Mouse (Mus musculus): ENCODE measurements around the gene Pdzd2. TPM values are rescaled to one million over a fixed set of nuclear protein-coding genes. Genes with fewer than 3 reads are reported as not detected.
A peak's percentile ranks its signal among the peaks of the same experiment; 100 is the strongest.

Gene Pdzd2
- polyA plus RNA-seq, 1 experiment from 2014 or later: 3.3 TPM

DNA sequence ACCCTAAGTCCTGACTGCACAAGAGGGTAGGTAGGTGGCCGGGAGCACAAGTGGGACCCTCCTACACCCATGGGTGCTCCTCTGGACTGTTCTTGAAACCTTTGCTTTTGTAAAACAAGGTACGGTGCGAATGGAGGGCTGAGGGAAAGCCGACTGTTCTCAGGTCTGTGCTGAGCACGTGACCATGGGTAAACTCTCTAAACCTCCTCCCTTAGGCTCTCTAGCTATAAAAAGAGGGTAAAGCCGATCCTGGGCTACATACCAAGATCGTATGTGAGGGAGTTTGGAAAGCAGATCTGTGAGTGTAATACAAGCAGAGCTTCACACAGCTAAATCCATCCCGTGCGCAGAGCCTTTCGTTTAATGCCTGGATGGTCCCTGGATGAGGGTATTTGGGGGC, 23.4 kb upstream of the Pdzd2 start:
- DNase-seq (ENCODE audit: low spot score): no peak
- WGBS: 69% methylated on average over 10 of the region's 10 CpGs
- H3K9ac ChIP-seq (ENCODE audit: low read length): no peak overlapping the region
- no peak for ATAC-seq
- no peaks in the 10 kb centered on the region for H3K4me1 ChIP-seq (ENCODE audit: control insufficient read depth, insufficient read depth, low read length)
- no peak overlapping the region for H3K4me3 ChIP-seq (ENCODE audit: low read depth, low read length)
- H3K4me2 ChIP-seq (ENCODE audit: low read length): no peak overlapping the region
- no peaks in the 10 kb centered on the region for H3K9me3 ChIP-seq (replicated peaks; ENCODE audit: control insufficient read depth, low read length)
- no peaks in the 10 kb centered on the region for H3K27me3 ChIP-seq (replicated peaks; ENCODE audit: control insufficient read depth, insufficient read depth, low read length)
- no peaks in the 10 kb centered on the region for H3K36me3 ChIP-seq (ENCODE audit: control insufficient read depth, insufficient read depth, low read length)
- H3K27ac ChIP-seq (ENCODE audit: low read depth, low read length): no peak overlapping the region

DNA sequence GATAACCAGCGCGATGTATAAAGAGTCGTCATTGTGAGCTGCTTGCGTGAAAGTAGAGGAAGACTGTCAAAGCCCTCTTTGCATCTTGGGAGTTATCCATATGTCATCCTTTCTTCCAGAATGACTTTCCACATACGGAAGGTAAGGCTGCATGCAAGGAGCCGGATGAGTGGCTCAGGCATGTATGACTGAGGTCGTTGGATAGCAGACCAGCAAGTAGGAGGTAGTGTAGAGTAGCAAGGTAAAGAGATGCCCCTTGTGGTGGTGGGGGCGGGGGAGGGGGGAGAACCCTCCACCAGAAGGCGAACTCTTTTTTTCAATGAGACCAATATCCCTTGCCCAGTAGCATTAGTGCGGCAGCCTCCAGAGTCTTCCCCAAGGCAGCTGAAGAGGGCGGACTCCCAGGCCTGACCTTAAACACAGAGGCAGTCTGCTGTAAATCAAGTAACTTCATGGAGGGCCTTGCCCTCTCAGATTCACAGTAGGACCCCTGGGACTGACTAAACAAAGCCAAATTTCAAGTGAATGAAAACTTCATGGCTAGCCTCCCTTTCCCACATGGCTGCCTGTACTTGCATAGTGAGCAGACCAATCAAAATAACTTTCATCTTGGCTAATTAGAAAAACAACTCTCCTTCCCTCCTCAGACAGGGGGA, 22.7 kb upstream of the Pdzd2 start:
- no peak for ATAC-seq
- Histone ChIP-seq H3K9ac (ENCODE audit: low read length) (no peak overlapping the region), H3K4me3 (ENCODE audit: low read depth, low read length) (no peak overlapping the region), H3K4me2 (ENCODE audit: low read length) (no peak overlapping the region), H3K27ac (ENCODE audit: low read depth, low read length) (no peak overlapping the region), H3K9me3 (replicated peaks; ENCODE audit: control insufficient read depth, low read length) (no peaks in the 10 kb centered on the region), H3K4me1 (ENCODE audit: control insufficient read depth, insufficient read depth, low read length) (no peaks in the 10 kb centered on the region), H3K36me3 (ENCODE audit: control insufficient read depth, insufficient read depth, low read length) (no peaks in the 10 kb centered on the region), H3K27me3 (replicated peaks; ENCODE audit: control insufficient read depth, insufficient read depth, low read length) (no peaks in the 10 kb centered on the region)
- no peak for DNase-seq (ENCODE audit: low spot score)
- 70% methylated on average over 11 of the region's 11 CpGs for WGBS

DNA sequence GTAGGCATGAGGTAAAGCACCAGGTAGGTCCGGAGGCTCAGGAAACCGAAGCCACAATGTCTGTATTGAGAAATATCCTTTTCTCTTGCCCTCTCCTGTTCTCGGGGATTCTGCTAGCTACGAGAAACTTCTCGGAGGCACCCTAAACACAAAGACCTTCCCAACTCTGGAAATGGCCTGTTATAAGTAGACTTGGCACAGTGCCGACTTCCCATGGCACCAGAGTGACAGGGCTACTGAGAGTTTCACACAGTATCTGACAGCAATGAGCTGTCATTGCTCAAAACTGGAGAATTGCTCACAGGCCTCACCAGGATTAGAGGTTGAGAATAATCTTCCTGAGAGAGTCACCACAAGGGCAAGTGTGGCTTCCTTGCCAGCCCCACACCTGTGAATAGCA, 21.0 kb upstream of the Pdzd2 start:
- no peak overlapping the region for H3K9ac ChIP-seq (ENCODE audit: low read length)
- no peaks in the 10 kb centered on the region for H3K27me3 ChIP-seq (replicated peaks; ENCODE audit: control insufficient read depth, insufficient read depth, low read length)
- H3K4me3 ChIP-seq (ENCODE audit: low read depth, low read length): no peak overlapping the region
- H3K27ac ChIP-seq (ENCODE audit: low read depth, low read length): no peak overlapping the region
- ATAC-seq: no peak
- WGBS: 70% methylated on average over 6 of the region's 6 CpGs
- H3K9me3 ChIP-seq (replicated peaks; ENCODE audit: control insufficient read depth, low read length): no peaks in the 10 kb centered on the region
- no peak overlapping the region for H3K4me2 ChIP-seq (ENCODE audit: low read length)
- no peaks in the 10 kb centered on the region for H3K4me1 ChIP-seq (ENCODE audit: control insufficient read depth, insufficient read depth, low read length)
- no peak for DNase-seq (ENCODE audit: low spot score)
- no peaks in the 10 kb centered on the region for H3K36me3 ChIP-seq (ENCODE audit: control insufficient read depth, insufficient read depth, low read length)

DNA sequence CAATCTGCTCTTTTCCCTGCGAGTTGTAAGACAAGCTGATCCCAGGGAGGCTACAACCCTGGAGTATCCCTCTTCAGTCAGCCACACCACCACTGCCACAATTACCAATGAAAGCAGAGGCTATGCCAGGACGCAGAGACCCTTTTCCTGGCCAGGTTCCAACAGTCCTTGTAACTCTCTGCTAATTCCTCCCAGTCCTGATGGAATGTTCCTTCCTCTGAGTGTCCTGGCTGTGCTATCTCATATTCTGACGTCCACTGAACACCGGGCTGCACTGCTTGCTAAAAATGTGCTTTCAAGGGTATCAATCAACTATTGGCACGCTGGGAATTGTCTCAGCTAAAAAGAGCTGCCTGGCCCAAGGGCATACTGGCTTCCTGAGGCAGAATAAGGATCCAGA, 18.7 kb upstream of the Pdzd2 start:
- no peaks in the 10 kb centered on the region for H3K27me3 ChIP-seq (replicated peaks; ENCODE audit: control insufficient read depth, insufficient read depth, low read length)
- no peak overlapping the region for H3K27ac ChIP-seq (ENCODE audit: low read depth, low read length)
- peak; percentile 42 for DNase-seq (ENCODE audit: low spot score)
- no peak overlapping the region for H3K4me3 ChIP-seq (ENCODE audit: low read depth, low read length)
- H3K9ac ChIP-seq (ENCODE audit: low read length): no peak overlapping the region
- no peak for ATAC-seq
- WGBS: 56% methylated on average over 5 of the region's 5 CpGs
- no peaks in the 10 kb centered on the region for H3K36me3 ChIP-seq (ENCODE audit: control insufficient read depth, insufficient read depth, low read length)
- H3K4me2 ChIP-seq (ENCODE audit: low read length): no peak overlapping the region
- H3K9me3 ChIP-seq (replicated peaks; ENCODE audit: control insufficient read depth, low read length): no peaks in the 10 kb centered on the region
- H3K4me1 ChIP-seq (ENCODE audit: control insufficient read depth, insufficient read depth, low read length): no peaks in the 10 kb centered on the region

DNA sequence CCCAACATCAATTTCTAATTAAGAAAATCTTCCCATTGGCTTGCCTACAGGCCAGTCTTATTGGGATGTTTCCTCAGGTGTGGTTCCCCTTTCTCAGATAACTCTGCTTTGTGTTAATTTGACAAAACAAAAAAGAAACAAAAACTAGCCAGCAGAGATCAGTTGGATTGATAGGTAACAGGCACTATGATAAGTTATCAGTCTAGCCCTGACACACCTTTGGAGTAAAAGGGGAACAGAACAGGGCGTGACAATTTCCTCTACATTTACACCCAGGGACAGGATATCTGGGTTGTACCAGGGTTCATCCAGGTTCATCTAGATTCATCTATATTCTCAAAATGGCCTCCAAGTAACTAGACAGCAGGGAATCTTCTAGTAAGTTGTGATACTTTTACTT, 18.0 kb upstream of the Pdzd2 start:
- ATAC-seq (no peak), DNase-seq (ENCODE audit: low spot score) (no peak)
- no peaks in the 10 kb centered on the region for H3K27me3 ChIP-seq (replicated peaks; ENCODE audit: control insufficient read depth, insufficient read depth, low read length)
- H3K27ac ChIP-seq (ENCODE audit: low read depth, low read length): no peak overlapping the region
- H3K4me3 ChIP-seq (ENCODE audit: low read depth, low read length): no peak overlapping the region
- H3K36me3 ChIP-seq (ENCODE audit: control insufficient read depth, insufficient read depth, low read length): no peaks in the 10 kb centered on the region
- no peaks in the 10 kb centered on the region for H3K9me3 ChIP-seq (replicated peaks; ENCODE audit: control insufficient read depth, low read length)
- H3K4me1 ChIP-seq (ENCODE audit: control insufficient read depth, insufficient read depth, low read length): no peaks in the 10 kb centered on the region
- no peak overlapping the region for H3K9ac ChIP-seq (ENCODE audit: low read length)
- WGBS: 94% methylated on average over 1 of the region's 1 CpGs
- H3K4me2 ChIP-seq (ENCODE audit: low read length): no peak overlapping the region

DNA sequence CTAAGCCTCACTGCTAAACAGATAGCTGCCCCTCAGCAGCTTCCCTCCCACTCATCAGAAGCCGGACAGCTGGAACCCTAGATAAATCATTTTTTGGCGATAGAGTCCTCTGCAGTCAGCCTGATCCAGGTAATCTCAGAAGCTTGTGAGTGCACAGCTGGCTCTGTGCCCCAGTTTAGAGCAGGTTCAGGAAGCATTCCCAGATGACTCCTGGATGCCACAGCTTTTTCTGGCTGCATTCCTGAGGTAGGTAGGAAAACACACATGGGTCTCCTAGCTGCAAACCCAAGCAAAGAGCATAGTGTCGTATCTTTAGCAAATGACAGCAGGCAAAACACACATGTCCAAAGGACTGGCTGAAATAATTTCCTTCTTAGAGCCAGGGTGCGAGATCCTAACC, 13.5 kb upstream of the Pdzd2 start:
- ATAC-seq (no peak), DNase-seq (ENCODE audit: low spot score) (no peak)
- Histone ChIP-seq H3K27me3 (replicated peaks; ENCODE audit: control insufficient read depth, insufficient read depth, low read length) (no peaks in the 10 kb centered on the region), H3K27ac (ENCODE audit: low read depth, low read length) (no peak overlapping the region), H3K4me3 (ENCODE audit: low read depth, low read length) (no peak overlapping the region), H3K4me1 (ENCODE audit: control insufficient read depth, insufficient read depth, low read length) (no peaks in the 10 kb centered on the region), H3K9ac (ENCODE audit: low read length) (no peak overlapping the region), H3K36me3 (ENCODE audit: control insufficient read depth, insufficient read depth, low read length) (no peaks in the 10 kb centered on the region), H3K9me3 (replicated peaks; ENCODE audit: control insufficient read depth, low read length) (no peaks in the 10 kb centered on the region), H3K4me2 (ENCODE audit: low read length) (no peak overlapping the region)
- 76% methylated on average over 4 of the region's 4 CpGs for WGBS

DNA sequence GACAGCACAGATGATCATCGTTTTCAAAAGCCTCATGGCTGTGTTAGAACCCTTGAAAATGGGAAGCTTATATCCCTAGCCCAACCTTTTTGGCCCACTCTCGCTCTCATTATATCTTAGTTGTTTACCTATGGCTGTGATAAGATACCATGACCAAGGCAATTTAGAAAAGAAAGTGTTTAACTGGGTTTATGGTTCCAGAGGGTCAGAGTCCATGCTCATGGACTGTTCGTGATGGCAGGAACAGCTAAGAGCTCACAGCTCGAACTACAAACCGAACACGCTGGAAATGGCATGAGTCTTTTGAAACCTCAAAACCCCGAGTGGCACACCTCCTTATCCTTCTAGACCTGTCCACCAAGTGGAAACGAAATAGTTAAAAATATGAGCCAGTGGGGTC, 11.2 kb upstream of the Pdzd2 start:
- ATAC-seq: no peak
- Histone ChIP-seq H3K36me3 (ENCODE audit: control insufficient read depth, insufficient read depth, low read length) (no peaks in the 10 kb centered on the region), H3K27me3 (replicated peaks; ENCODE audit: control insufficient read depth, insufficient read depth, low read length) (no peaks in the 10 kb centered on the region), H3K9ac (ENCODE audit: low read length) (no peak overlapping the region), H3K4me1 (ENCODE audit: control insufficient read depth, insufficient read depth, low read length) (no peaks in the 10 kb centered on the region), H3K4me2 (ENCODE audit: low read length) (no peak overlapping the region), H3K4me3 (ENCODE audit: low read depth, low read length) (no peak overlapping the region), H3K27ac (ENCODE audit: low read depth, low read length) (no peak overlapping the region), H3K9me3 (replicated peaks; ENCODE audit: control insufficient read depth, low read length) (no peaks in the 10 kb centered on the region)
- 91% methylated on average over 8 of the region's 8 CpGs for WGBS
- DNase-seq (ENCODE audit: low spot score): no peak

DNA sequence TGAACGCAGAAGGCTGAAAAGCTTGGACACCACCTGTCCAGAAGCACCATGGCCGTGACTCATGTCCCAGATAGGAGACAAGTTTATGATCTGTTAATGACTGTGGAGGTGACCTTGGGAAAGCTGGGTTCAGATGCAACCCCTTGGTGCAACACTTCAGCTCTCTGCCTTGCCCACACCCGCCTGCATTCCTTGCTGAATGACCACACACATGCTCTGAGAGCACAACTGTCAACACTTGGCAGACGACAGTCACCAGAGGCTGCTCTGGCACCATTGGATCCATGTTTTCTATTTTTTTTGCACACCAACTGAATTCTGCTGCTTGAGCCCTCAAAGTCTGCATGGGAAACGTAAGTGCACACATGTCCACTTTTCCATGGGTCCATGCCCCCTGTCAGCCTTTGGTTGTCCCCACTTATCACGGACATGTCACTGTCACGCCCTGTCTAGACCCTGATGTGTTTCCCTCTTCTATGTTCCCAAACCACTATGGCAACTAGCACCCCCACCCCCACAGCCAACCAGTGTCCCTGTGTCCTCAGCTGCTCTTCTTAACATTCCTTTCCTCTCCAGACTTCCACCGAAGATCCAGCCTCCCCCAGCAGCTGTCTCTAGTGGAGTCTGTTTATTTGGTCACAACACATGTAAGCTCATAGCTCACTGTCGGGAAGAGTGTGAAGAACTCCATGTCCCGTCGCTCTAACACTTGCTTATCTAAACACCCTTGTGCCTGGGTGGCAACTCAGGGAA, 10.0 kb upstream of the Pdzd2 start:
- no peak for DNase-seq (ENCODE audit: low spot score)
- 85% methylated on average over 11 of the region's 11 CpGs for WGBS
- Histone ChIP-seq H3K9me3 (replicated peaks; ENCODE audit: control insufficient read depth, low read length) (no peaks in the 10 kb centered on the region), H3K9ac (ENCODE audit: low read length) (no peak overlapping the region), H3K4me1 (ENCODE audit: control insufficient read depth, insufficient read depth, low read length) (no peaks in the 10 kb centered on the region), H3K36me3 (ENCODE audit: control insufficient read depth, insufficient read depth, low read length) (no peaks in the 10 kb centered on the region), H3K4me2 (ENCODE audit: low read length) (no peak overlapping the region), H3K4me3 (ENCODE audit: low read depth, low read length) (no peak overlapping the region), H3K27me3 (replicated peaks; ENCODE audit: control insufficient read depth, insufficient read depth, low read length) (no peaks in the 10 kb centered on the region), H3K27ac (ENCODE audit: low read depth, low read length) (no peak overlapping the region)
- ATAC-seq: no peak

DNA sequence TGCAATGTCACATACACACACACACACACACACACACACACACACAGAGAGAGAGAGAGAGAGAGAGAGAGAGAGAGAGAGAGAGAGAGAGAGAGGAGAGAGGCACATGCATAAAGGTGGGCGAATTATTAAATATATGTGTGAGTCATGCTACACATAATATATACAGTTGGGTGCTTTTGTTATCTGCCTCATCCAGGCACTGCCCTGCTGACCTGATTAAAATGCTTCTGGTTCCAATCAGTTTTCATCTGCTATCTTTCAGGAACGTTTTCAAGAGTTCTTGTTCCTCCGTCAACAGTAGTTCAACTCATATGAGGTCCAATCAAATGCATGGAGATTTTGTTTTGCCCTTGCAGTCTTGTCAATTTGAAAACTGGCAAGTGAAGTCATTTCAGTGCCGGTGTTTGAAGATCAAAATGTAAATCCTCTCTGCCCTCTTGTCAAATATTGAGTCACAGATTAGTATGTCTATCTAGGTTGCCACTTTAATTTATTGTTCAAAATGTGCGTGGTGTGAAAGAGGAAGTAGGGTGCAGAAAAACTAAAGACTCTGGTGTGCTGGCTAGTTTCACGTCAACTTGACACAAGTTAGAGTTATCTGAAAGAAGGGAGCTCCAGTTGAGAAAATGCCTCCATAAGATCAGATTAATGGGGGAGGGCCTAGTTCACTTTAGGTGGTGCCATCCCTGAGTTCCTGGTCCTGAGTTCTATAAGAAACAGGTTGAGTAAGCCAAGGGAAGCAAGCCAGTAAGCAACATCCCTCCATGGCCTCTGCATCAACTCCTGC, 2.6 kb upstream of the Pdzd2 start:
- no peaks in the 10 kb centered on the region for H3K9me3 ChIP-seq (replicated peaks; ENCODE audit: control insufficient read depth, low read length)
- H3K4me1 ChIP-seq (ENCODE audit: control insufficient read depth, insufficient read depth, low read length): no peaks in the 10 kb centered on the region
- H3K4me3 ChIP-seq (ENCODE audit: low read depth, low read length): no peak overlapping the region
- 86% methylated on average over 6 of the region's 6 CpGs for WGBS
- H3K27me3 ChIP-seq (replicated peaks; ENCODE audit: control insufficient read depth, insufficient read depth, low read length): no peaks in the 10 kb centered on the region; the same call in 1 of the 2 replicates
- H3K4me2 ChIP-seq (ENCODE audit: low read length): no peak overlapping the region
- no peaks in the 10 kb centered on the region for H3K36me3 ChIP-seq (ENCODE audit: control insufficient read depth, insufficient read depth, low read length)
- DNase-seq (ENCODE audit: low spot score) (no peak), ATAC-seq (no peak)
- no peak overlapping the region for H3K27ac ChIP-seq (ENCODE audit: low read depth, low read length)
- H3K9ac ChIP-seq (ENCODE audit: low read length): no peak overlapping the region

Measured in forebrain, embryonic 14.5 days (tissue).